Mouse (Mus musculus) skeletal muscle tissue, adult 2 months (tissue): ENCODE measurements around the gene Cebpz.

Experiments used
- DNase-seq: peaks from one replicate; pipeline ENCODE4 v3.0.0-alpha.2; 2012; ENCODE audit warnings: low read depth, low spot score

Gene Cebpz

GRCm38 (mm10) chr17:78936466-78937228 is at the start of gene Cebpz, which contains the start of gene Ndufaf7:
Gene Cebpz, minus strand, starts transcription at chr17:78937066.
Gene Ndufaf7, plus strand, starts transcription at chr17:78937136.
- DNase-seq, result peak; percentile 89

GRCm38 (mm10) chr17:78983736-78984135 is 46.9 kb upstream of the Cebpz start:
- DNase-seq, result no peak

GRCm38 (mm10) chr17:78983166-78983565 is 46.3 kb upstream of the Cebpz start:
- DNase-seq, result no peak

- DNase-seq, result no peak
Observed at GRCm38 (mm10) chr17:78968500-78968899, 31.6 kb upstream of the Cebpz start.

- DNase-seq, result no peak
Observed at GRCm38 (mm10) chr17:78966092-78966883, 29.4 kb upstream of the Cebpz start.

GRCm38 (mm10) chr17:78964387-78964786 is 27.5 kb upstream of the Cebpz start:
- no peak for DNase-seq

- no peak for DNase-seq
Observed at GRCm38 (mm10) chr17:78959473-78959872, 22.6 kb upstream of the Cebpz start.

GRCm38 (mm10) chr17:78953240-78953639 is 16.4 kb upstream of the Cebpz start:
- DNase-seq, result no peak

- no peak for DNase-seq
Observed at GRCm38 (mm10) chr17:78952070-78952469, 15.2 kb upstream of the Cebpz start.

- no peak for DNase-seq
Observed at GRCm38 (mm10) chr17:78951225-78951624, 14.4 kb upstream of the Cebpz start.

- DNase-seq, result no peak
Observed at GRCm38 (mm10) chr17:78942579-78942978, 5.7 kb upstream of the Cebpz start.

GRCm38 (mm10) chr17:78938927-78939326 is 2.1 kb upstream of the Cebpz start:
- no peak for DNase-seq

- DNase-seq, result no peak
Observed at GRCm38 (mm10) chr17:78937229-78937853, 475 bp upstream of the Cebpz start.

GRCm38 (mm10) chr17:78935857-78936256 is 1.0 kb downstream of the Cebpz start:
- no peak for DNase-seq

- DNase-seq, result no peak
Observed at GRCm38 (mm10) chr17:78917696-78918095, 19.2 kb downstream of the Cebpz start.

GRCm38 (mm10) chr17:78916899-78917298 is 20.0 kb downstream of the Cebpz start:
- no peak for DNase-seq

GRCm38 (mm10) chr17:78916369-78916813 is 20.5 kb downstream of the Cebpz start, which contains the start of gene Cebpzos:
Gene Cebpzos, plus strand, starts transcription at chr17:78916500.
- peak; percentile 80 for DNase-seq

GRCm38 (mm10) chr17:78915772-78916171 is 21.1 kb downstream of the Cebpz start:
- DNase-seq, result no peak

- DNase-seq, result no peak
Observed at GRCm38 (mm10) chr17:78913921-78914320, 22.9 kb downstream of the Cebpz start.

- no peak for DNase-seq
Observed at GRCm38 (mm10) chr17:78912861-78913281, 24.0 kb downstream of the Cebpz start.

GRCm38 (mm10) chr17:78909374-78909773 is 27.5 kb downstream of the Cebpz start:
- no peak for DNase-seq

GRCm38 (mm10) chr17:78906892-78907291 is 30.0 kb downstream of the Cebpz start, which contains the start of gene Sult6b1:
Gene Sult6b1, minus strand, starts transcription at chr17:78906992.
- no peak for DNase-seq
